Mouse (Mus musculus): ENCODE data around the gene Lrig3.

Gene Lrig3

DNA sequence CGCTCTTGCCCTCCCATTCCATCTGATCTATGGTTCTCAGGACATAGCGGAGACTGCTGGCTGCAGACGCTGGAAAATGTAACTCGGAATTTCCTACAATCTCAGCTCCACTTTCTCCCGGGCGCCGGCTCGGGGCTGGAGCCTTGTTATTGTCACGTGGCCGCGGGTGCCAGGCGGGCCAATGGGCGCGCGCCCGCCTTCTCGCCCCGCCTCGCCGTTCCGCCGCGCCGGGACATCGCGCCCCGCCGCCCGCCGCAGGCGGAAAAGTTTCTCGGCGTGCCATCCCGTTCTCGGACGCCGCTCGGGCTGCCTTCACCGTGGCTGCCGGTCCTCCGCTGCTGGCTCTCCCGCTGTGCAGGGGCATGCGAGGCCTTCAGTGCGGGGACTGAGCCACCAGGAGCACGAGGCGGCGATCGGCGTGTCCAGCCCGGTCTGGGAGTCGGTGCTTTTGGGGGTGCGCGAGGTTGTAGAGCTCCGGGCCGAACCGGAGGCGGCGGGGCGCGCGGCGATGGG is at the start of gene Lrig3:
Gene Lrig3, plus strand, starts transcription at position 201 of the 513 bp plus-strand sequence.
- in situ Hi-C loops (cut with MboI; ENCODE audit: unreplicated experiment in 2 of 2): no loop called here

DNA sequence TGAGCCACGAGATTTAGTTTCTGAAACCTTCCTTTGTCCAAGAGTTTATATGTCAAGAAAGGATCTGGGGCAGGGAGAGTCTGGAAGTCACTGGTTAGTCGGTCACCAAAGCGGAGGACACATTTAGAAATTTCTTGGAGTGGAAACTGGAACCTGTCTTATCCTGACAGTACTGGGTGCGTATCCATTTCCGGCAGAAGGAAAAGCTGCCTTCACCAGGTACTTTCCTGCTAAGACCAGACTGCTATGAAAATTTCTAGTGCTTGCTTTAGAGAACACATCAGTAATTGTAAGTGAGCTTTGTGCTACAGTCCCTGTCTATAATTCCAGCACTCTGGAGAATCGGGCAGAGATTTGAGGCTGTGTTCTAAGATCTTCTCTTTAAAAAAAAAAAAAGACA is 49.2 kb upstream of the Lrig3 start:
- in situ Hi-C loops (cut with MboI; ENCODE audit: unreplicated experiment in 2 of 2): no loop called here

DNA sequence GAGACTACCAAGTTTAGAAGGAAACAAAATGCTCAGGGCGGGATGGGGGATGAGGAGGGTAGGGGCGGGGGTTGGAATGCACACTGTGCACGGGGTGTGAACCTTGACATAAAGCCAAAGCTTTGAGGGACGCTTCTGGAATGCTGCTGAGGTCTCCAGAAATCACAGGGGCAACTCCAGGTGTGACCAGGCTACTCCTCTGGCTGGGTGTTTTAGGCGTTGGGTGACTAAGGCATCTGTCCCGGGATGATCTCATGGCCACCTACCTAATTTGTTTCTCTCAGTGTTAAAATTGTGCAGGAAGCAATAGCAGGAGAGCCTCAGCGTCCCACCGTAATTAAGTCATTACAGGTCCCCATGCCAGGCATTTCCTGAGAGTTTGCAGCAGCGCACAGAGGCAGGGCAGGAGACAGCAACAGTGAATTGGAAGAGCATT is 48.5 kb upstream of the Lrig3 start:
- in situ Hi-C loops (cut with MboI; ENCODE audit: unreplicated experiment in 2 of 2): no loop called here

DNA sequence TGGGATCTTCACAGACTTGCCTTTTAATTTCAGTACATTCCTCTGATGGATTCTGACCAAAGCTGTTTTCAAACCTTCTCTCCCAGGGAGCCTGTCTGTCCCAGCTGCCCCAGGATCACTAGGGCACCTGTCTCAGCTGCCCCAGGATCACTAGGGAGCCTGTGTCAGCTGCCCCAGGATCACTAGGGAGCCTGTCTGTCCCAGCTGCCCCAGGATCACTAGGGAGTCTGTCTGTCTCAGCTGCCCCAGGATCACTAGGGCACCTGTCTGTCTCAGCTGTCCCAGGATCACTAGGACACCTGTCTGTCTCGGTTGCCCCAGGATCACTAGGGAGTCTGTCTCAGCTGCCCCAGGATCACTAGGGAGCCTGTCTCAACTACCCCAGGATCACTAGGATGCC is 47.0 kb upstream of the Lrig3 start:
- in situ Hi-C loops (cut with MboI; ENCODE audit: unreplicated experiment in 2 of 2): no loop called here

DNA sequence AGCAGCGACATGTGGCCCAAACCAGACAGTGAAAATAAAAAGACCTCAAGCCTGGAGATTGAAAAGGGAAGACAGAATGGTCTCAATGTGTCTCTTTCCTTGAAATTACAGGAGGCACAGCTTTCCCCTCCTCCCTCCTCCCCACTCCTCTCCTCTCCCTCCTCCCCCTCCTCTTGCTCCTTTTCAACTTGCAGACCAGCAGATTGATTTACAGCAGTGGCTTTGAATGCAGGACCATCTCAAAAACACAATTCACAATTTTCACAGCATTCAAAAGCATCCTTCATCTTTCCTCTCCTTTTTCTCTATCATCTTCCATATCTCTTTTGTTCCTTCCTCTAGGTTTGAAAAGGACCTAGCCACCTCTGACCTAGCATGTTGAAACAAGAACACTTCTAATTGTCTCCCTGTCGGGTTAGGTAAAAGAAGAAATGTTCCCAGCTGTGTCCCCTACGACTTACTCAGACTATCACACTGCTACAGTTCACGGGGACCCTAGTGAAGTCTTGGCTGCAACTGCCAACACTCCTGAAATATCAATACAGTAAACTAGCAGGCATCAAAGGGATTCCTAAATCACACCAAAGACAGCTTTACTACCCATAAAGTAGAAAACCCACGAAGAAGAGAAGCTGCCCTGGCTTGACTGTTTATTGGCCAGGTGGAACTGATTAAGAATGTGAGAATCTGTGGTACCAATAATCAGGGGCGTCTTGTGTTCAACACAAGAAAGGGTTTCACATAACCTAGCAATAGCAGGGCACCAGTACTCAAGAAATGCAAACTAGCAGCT is 44.1 kb upstream of the Lrig3 start:
- in situ Hi-C loops (cut with MboI; ENCODE audit: unreplicated experiment in 2 of 2): no loop called here

DNA sequence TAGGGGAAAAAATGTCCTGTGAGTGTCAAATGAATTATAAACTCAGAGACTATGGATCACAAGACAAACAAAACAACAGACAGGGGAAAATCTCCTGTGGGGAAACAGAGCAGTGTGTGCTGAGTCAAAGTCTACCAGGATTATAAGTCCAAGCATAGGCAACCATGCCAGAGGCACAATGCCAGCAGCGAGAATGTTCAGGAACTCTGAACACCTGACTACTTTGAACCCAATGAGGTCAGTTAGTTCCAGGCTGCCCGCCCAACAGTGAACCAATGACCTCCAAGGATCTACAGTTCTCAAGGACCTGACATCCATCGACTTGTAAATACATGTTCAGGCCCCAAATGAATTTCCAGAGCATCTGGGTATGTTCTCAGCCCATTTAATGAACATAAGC is 36.0 kb upstream of the Lrig3 start:
- in situ Hi-C loops (cut with MboI; ENCODE audit: unreplicated experiment in 2 of 2): no loop called here

DNA sequence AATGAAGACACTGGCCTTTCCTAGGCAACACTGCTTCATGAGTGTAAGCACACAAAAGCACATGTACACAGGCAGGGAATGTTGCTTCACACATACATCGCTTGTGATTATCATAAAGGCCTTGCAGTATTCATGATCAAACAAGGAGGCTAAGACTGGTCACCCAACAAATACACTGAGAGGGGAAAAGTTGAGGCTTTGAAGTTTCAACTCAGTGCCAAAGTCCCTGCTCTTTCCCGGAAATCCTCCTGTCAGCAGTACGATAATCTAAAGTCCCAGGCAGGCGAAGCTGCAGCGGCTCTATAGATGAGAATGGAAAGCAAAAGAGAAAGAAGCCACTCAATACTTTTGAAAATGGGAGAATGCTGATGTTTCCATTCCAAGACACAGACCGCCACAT is 32.6 kb upstream of the Lrig3 start:
- in situ Hi-C loops (cut with MboI; ENCODE audit: unreplicated experiment in 2 of 2): no loop called here

DNA sequence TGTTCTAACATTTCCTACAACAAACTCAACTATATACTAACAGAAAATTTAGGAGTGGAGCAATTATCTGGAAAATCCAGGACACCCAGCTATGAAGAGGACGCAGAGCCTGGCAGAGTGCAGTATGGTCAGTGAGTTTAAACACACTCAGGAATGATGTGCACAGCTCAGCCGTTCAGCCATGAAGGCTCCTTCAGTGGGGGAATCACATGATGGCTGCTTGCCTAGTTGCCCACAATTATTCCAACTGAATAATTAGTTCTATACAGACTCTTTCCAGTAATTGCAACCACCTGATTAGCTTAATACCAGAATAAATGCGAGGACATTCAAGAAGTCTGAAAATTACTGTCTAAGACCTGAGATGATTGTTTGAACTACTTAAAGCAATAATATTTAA is 31.9 kb upstream of the Lrig3 start:
- in situ Hi-C loops (cut with MboI; ENCODE audit: unreplicated experiment in 2 of 2): no loop called here

DNA sequence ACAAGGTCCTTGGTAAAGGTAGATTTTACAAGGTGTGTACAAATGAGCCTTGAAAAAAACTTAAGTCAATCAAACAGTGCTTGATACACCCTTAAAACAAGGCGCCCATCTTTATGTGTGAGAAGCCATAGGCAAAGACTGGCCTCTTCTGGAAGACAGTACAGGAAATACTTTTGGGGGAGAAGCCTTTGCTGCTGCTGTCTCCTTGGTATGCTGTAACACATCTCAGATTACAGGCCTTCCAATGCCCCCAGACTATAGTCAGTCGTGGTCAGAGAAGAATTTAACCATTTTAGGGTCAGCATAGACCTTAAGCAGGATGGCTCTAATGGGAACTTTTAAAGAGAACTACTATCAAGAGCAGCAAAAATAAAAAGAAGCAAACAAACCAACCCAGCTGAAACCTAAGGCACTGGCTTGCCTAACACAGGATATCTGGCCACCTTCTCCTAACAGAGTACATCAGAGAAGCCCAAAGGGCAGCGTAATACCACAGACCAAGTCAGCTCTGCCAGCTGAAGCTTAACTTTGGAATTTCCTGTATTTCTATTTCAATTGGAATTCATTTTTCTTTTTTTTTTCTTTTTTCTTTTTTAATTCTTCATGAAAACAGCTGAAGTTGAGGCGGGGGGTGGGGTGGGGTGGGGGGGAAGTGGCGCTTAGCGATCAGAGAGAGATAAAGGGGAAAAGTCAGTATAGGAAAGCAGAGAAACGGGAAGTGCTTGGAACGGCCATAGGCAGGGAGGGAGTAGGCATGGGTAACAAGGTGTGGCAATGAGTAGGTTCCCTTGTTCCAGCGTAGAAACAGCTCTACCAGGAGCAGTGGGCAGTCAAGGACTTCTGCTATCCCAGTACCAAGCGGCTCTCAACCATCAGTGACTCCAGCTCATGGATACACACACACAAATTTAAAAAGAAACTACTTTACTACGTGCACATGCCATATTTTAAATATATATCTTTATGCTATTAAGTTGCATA is 28.2 kb upstream of the Lrig3 start:
- in situ Hi-C loops (cut with MboI; ENCODE audit: unreplicated experiment in 2 of 2): no loop called here

DNA sequence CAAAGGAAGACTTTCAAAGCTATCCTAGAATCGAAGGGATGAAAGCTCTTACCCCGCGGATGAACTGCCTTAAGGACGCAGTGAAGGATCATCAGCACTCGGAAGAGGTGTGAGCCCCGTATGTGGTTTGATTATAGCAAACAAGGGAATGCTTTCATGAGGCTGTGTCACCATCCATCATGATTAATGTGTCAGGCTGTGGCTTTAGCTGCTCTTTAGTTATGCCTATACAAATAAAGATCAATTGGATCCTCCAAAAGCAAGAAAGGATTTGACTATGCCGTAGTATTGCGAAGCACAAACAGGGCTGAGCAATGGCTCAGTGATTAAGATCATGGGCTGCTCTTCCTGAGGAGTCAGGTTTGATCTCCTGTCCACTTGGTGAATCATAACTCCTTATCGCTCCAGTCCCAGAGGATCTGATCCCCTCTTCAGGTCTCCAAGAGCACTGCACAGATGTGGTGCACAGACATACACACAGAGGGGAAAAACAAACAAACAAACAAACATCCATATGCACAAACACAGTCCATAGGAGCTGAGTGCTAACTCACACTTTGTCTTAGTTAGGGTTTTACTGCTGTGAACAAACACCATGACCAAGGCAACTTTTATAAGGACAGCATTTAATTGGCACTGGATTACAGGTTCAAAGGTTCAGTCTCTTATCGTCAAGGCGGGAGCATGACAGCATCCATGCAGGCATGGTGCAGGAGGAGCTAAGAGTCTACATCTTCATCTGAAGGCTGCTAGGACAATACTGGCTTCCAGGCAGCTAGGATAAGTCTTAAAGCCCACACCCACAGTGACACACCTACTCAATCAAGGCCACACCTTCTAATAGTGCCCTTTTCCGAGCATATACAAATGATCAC is 27.2 kb upstream of the Lrig3 start:
- in situ Hi-C loops (cut with MboI; ENCODE audit: unreplicated experiment in 2 of 2): no loop called here

DNA sequence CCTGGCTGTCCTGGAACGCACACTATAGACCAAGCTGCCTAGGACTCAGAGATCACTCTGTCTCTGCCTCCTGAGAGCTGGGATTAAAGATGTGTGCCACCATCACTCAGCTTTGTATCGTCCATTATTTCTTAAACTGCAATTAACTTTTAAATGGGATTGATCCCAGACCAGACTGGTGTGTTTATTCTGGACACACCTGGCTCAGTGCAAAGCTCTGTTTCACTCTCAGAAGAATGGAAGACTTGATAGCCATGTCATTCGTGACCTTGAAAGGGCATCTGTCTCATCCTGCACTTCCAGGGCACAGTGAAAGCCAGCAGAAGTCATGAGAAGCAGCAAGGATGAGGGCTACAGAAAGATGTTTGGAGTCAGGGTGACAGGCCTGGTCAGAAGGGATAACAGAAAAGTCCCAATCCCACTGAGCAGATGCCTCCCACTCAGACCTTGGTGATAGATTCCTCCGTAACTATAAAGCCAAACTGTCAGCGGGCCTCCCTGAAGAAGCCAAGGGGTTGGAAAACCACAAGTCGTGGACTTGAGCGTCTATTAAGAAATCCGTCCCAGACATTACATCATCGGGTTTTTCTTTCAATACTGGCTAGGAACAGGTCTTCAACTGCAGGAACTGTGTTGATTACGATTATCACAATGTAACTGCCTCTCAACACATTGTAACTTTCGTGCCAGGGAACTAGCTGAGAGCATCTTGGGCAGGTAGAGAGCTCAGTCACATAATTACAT is 25.5 kb upstream of the Lrig3 start:
- in situ Hi-C loops (cut with MboI; ENCODE audit: unreplicated experiment in 2 of 2): no loop called here

DNA sequence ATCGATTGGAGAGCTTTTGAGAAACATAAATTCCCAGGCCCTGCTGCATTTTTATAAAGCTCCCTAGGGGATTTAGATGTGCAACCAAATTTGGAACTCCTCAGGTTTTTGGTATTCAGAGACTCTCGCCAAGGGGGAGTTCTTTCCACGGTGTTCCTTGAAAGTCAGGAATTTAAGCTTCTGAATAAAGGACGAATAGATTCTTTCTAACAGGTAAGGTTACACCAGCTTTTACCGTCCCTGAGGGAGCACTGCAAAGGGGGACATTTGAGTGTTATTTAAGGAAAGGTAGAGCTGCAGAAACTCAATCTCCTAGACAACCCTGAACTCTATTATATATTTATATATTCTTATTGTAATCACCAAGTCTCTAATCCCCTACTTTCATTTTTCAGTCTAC is 22.9 kb upstream of the Lrig3 start:
- in situ Hi-C loops (cut with MboI; ENCODE audit: unreplicated experiment in 2 of 2): no loop called here

DNA sequence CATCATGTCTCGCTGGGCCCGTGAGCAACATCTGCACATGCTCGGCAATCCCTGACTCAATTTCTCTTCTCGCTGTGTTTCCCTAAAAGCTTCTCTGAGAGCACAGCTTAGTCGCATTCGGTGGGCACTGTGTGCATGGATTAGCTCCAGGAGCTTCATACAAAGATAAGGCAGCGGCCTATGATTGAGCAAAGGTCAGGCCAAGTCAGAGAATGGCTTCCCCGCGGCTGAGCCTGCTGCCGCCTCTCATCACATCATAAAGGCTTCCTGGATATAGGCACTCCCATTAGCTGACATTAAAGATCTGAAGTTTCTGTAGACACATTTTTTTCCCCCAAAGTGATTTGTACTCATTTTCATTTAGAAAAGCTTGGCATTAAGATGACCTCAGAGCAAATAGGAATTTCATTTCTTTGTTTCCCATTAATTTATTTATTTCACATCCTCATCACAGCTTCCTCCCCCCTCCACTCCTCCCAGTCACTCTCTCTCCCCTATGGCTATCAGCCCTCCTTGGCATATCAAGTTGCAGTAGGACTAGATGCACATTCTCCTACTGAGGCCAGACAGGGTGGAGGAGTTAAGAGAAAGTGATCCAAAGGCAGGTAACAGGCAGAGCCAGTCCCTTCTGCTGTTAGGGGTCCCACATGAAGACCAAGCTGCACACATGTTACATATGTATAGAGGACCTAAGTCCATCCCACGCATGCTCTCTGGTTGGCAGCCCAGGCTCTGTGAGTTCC is 21.0 kb upstream of the Lrig3 start:
- in situ Hi-C loops (cut with MboI; ENCODE audit: unreplicated experiment in 2 of 2): no loop called here

DNA sequence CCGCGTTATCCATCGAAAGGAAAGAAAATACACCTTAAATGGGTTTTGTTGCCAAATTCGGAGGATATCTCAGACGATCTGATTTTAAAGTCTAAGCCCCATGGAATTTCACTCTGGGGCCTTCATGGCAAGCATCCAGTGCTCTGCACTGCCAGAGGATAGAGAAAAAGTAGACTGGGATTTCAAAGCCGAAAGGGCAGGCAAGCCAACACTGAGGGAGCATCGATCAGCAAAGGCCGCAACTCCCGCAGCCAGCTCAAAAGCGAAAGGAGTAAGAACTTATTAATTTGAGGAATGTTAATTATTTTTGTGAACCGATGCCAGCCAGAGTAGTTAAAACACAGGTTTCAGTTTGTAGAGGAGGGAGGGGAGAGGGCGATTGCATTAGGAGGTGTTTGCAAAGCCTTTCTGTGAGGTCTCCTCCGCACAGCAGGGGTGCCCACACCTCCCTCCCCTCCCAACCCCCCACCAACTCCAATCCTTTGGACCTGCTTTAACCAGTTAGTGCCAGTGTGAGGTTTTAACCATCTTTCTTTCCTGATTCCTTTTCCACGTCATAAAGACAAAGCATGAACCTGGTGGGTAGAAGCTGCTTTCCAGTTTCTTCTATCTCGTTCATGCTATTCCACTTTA is 17.0 kb upstream of the Lrig3 start:
- in situ Hi-C loops (cut with MboI; ENCODE audit: unreplicated experiment in 2 of 2): no loop called here

DNA sequence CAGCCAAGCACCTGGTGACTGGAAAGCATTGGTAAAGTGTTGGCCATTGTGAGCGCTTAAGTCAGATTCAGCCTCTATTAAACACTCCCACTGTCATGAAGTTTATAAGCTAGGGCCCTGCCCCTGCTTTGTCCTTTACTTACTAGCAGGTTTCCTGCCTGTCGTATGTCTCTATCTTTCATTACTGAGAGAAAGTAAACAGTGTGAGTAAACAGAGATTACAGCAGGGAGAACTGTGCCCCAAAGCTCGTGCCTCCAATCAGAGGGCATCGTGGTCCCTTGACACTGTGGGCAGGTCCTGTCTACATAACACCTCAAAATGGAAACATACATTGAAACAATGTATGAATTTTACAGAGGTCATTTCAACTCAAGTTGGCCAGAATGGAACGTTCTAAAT is 14.3 kb upstream of the Lrig3 start:
- in situ Hi-C loops (cut with MboI; ENCODE audit: unreplicated experiment in 2 of 2): no loop called here

DNA sequence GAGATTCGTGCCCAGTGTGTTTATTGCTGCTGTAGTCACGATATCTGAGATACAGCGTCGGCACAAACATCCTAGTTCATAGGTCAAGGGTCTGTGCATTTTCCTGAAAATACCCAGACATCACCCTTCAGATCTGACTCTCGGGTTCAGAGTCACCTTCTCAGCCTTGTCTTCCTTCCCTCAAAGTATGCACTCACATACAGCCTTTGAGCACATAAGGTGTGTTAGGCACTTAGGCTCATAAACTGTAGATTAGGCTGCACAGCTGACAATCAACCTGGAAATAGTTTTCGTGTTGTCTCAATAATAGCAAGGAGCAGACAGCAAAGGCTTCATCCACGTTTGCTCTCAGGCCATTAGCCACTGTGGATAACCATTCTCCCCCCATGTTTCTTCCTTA is 11.6 kb upstream of the Lrig3 start:
- in situ Hi-C loops (cut with MboI; ENCODE audit: unreplicated experiment in 2 of 2): no loop called here

DNA sequence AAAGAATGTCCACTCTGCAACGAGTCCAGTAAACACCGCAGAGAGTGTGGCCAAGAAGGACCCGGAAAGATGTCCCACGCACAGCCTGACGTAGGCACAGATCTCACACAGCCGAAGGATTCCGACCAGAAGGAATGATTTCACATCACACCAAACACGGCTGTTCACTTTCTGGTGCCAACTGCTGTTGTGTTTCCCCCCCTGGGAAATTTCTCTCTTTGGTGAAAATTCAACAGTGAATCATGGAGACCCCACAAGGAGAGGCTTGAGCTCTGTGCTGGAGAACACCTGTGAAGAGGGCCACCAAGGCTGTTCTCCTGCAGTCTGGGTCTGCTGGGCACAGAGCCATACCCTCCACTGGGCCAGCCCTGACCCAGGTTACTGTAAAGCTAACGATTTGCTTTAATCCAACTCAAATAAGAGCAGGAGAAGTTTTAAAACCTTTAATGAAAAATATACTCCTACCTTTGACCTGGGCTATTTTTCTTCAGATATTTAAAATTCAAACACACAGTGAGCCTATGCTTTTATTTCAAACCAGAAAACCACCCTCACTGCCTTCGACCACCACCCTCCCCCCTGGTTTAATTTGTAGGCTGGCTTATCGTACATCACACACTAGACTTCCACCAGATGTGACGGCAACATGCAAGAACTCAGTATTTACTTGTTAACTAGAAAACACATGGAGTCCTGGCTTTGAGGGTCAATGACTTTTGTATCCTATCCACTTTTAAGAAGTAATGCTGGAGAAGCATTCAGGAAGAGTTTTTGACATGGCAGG is 11.0 kb upstream of the Lrig3 start:
- in situ Hi-C loops (cut with MboI; ENCODE audit: unreplicated experiment in 2 of 2): no loop called here
